Mouse (Mus musculus) hindbrain, embryonic 16.5 days (tissue): ENCODE measurements around the gene Iqschfp. TPM values are rescaled to one million over a fixed set of nuclear protein-coding genes. Genes with fewer than 3 reads are reported as not detected.

Experiments
- ATAC-seq: fragments of 200-750 bp; cut with Nextera tagmentation; 2 replicates; pipeline ENCODE4 v1.8.0; 2017; ENCODE audit warnings: moderate TSS enrichment, moderate library complexity
- H3K27ac ChIP-seq: fragments of 300-500 bp; sonication (generic); 2 replicates; pipeline ENCODE4 v1.5.1; 2014; ENCODE audit warnings: low read depth, mild to moderate bottlenecking, control low read depth, low read length, moderate library complexity
- H3K27me3 ChIP-seq: fragments of 300-500 bp; sonication (generic); replicated peaks from 2 replicates; pipeline ENCODE4 v1.6.1; 2014; ENCODE audit warnings: low read length; ENCODE audit not compliant: control insufficient read depth, insufficient read depth
- H3K36me3 ChIP-seq: fragments of 300-500 bp; sonication (generic); 2 replicates; pipeline ENCODE4 v1.6.1; 2014; ENCODE audit warnings: mild to moderate bottlenecking, low read length, moderate library complexity, mixed read lengths; ENCODE audit not compliant: control insufficient read depth, insufficient read depth
- H3K4me1 ChIP-seq: fragments of 300-500 bp; sonication (generic); 2 replicates; pipeline ENCODE4 v1.6.1; 2014; ENCODE audit warnings: low read depth, low read length; ENCODE audit not compliant: control insufficient read depth, insufficient read depth
- H3K4me2 ChIP-seq: fragments of 300-500 bp; sonication (generic); 2 replicates; pipeline ENCODE4 v1.6.1; 2014; ENCODE audit warnings: mild to moderate bottlenecking, low read length, control low read depth, moderate library complexity
- H3K4me3 ChIP-seq: fragments of 300-500 bp; sonication (generic); 2 replicates; pipeline ENCODE4 v1.5.1; 2014; ENCODE audit warnings: mild to moderate bottlenecking, low read length, control low read depth, moderate library complexity
- H3K9ac ChIP-seq: fragments of 300-500 bp; sonication (generic); 2 replicates; pipeline ENCODE4 v1.6.1; 2014; ENCODE audit warnings: low read depth, mild to moderate bottlenecking, control low read depth, low read length, moderate library complexity
- H3K9me3 ChIP-seq: fragments of 300-500 bp; sonication (generic); 2 replicates; pipeline ENCODE4 v1.6.1; 2014; ENCODE audit warnings: mild to moderate bottlenecking, low read length, moderate library complexity; ENCODE audit not compliant: control insufficient read depth
- WGBS: fragments of 180-500 bp; shearing (Covaris S2); extraction: QIAGEN DNeasy Blood & Tissue Kit; methylation state at CpG from one replicate; pipeline ENCODE4 v1.1.7; 2014; 5-methylcytosine and 5-hydroxymethylcytosine counted together
- polyA plus RNA-seq: library from polyadenylated mRNA; unstranded; fragments of >200 nt; fragmentation: Nextera tagmentation; extraction: Ambion mirVana; gene quantifications from 2 replicates; pipeline ENCODE4 v1.2.1, GENCODE M21; 2015

Gene Iqschfp
- polyA plus RNA-seq, 1 experiment from 2014 or later: 4.8 TPM

DNA sequence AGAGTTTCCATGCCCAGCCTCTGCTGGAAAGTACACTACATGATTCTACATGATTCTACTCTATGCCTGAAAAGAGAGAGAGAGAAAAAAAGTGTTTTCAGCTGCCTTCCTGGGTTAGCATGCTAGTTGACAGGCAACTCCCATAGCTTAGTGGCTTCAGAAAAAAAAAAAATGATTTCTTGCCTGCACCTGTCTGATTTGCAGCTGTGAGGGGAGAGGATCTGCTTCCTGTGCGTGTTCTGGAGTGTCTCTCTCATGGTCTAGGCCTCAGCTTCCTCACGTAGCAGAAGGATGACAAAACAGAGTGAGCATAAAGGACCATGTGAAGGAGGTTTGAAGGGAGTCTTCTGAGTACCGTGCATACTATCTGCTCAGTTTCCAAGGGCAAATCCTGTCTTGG, 39.9 kb downstream of the Iqschfp start:
- ATAC-seq: no peak
- H3K9me3 ChIP-seq: no peaks in the 10 kb centered on the region
- no peaks in the 10 kb centered on the region for H3K27me3 ChIP-seq
- H3K4me2 ChIP-seq: no peak overlapping the region
- no peak overlapping the region for H3K4me3 ChIP-seq
- WGBS: 80% methylated on average over 3 of the region's 3 CpGs
- H3K4me1 ChIP-seq: no peaks in the 10 kb centered on the region; the same call in 1 of the 2 replicates
- H3K27ac ChIP-seq: no peak overlapping the region
- H3K9ac ChIP-seq: no peak overlapping the region
- H3K36me3 ChIP-seq: no peaks in the 10 kb centered on the region

DNA sequence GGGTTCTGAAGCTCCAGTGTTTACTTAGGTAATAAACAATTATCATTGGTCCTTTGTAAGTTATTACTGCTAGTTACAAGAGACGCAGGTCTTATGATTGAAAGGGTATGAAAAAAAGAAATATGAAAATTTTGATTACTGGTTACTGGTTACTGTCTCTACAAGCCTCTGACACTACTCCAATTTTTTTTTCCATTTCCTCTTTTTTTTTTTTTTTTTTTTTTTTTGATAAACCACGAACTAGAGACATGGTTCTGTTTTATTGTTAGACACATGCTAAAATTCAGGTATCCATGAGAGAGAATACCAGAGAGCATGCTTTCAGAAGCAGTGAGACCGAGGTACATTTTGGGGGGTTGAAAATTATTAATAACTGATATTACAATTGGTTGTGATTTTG, 43.8 kb downstream of the Iqschfp start:
- no peaks in the 10 kb centered on the region for H3K9me3 ChIP-seq
- WGBS: 88% methylated on average over 3 of the region's 3 CpGs
- H3K36me3 ChIP-seq: no peaks in the 10 kb centered on the region
- H3K27me3 ChIP-seq: no peaks in the 10 kb centered on the region
- H3K9ac ChIP-seq: no peak overlapping the region
- H3K4me1 ChIP-seq: no peaks in the 10 kb centered on the region; the same call in 1 of the 2 replicates
- no peak overlapping the region for H3K27ac ChIP-seq
- no peak overlapping the region for H3K4me3 ChIP-seq
- no peak overlapping the region for H3K4me2 ChIP-seq
- no peak for ATAC-seq

DNA sequence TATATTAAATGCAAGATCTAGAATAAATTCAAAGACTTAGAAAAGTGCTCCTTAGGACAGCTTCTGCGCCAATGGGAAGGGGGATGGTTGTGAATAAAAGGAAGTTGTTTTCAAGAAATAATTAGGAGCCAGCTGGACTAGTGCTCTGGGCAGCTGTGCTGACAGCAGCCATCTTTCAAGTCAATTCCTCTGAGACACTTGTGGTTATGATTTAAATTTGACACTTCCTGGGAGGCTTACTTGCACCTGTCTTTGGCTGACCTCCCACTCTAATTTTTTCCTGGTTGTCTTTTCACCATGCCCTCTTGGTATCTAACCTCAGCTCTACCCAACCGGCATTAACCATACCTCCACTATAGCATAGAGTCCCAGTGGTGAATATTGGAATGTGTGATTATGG, 55.0 kb downstream of the Iqschfp start:
- 76% methylated on average over 2 of the region's 2 CpGs for WGBS
- Histone ChIP-seq H3K4me3 (no peak overlapping the region), H3K4me1 (no peaks in the 10 kb centered on the region), H3K36me3 (no peaks in the 10 kb centered on the region), H3K9ac (no peak overlapping the region), H3K27me3 (no peaks in the 10 kb centered on the region), H3K27ac (no peak overlapping the region), H3K9me3 (no peaks in the 10 kb centered on the region), H3K4me2 (no peak overlapping the region)
- ATAC-seq: no peak

DNA sequence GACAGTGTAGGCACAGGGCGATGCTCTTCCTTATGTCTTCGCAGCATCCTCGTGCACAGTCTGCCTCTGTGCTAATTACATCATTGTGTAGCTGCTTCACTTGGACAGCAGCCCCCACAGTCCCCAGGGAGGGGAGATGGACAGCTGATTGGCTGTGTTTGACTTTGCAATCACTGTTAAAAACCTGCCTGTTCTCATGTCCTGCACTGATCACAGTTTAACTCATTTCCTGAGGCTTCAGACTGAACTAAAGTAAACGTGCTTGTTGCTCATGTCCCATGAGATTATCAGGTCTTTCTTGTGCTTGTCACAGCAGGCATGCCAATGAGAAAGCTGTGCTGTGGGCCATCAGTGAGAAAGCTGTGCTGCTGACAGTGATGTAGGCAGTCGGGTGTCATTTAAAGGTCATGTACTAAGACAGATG, 60.5 kb downstream of the Iqschfp start:
- 25% methylated on average over 5 of the region's 5 CpGs for WGBS
- Histone ChIP-seq H3K9ac (no peak overlapping the region), H3K4me2 (no peak overlapping the region), H3K4me3 (no peak overlapping the region), H3K27ac (no peak overlapping the region), H3K27me3 (no peaks in the 10 kb centered on the region), H3K9me3 (no peaks in the 10 kb centered on the region), H3K36me3 (no peaks in the 10 kb centered on the region), H3K4me1 (peaks cover 5% of the 10 kb centered on the region)
- peak; percentile 81 for ATAC-seq

DNA sequence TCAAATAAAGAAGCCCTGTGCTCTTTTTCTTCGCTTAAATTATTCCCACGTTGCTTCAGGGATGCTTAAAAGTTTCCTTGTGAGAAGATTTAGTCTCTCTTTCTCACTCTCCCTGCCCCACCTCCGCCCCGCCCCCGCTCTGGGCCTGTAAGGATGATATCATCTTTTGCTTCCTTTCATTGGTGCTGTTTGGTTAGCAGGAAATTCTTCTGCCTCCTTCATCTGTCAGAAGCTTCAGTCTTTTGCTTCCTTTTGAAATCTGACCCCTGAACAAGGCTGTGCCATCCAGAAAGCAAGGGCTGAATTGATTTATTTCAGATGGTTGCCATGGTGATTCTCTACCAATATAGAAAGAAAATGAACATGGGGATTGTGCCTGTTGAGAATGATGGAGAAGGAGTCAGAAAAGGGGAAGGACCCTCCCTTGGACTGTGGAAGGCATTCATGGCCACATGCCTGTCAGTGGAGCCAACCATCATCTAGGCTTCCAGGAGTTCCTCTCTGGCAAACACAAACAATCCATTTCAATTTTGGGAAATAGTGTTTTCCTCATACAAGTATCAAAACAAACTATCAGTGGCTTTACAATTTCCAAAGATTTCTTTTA, 62.5 kb downstream of the Iqschfp start:
- WGBS: 26% methylated on average over 5 of the region's 5 CpGs
- no peaks in the 10 kb centered on the region for H3K36me3 ChIP-seq
- ATAC-seq: peak; percentile 68
- H3K4me1 ChIP-seq: peaks cover 8% of the 10 kb centered on the region
- no peaks in the 10 kb centered on the region for H3K9me3 ChIP-seq
- no peak overlapping the region for H3K4me2 ChIP-seq
- H3K4me3 ChIP-seq: no peak overlapping the region
- no peaks in the 10 kb centered on the region for H3K27me3 ChIP-seq
- no peak overlapping the region for H3K27ac ChIP-seq
- H3K9ac ChIP-seq: no peak overlapping the region

DNA sequence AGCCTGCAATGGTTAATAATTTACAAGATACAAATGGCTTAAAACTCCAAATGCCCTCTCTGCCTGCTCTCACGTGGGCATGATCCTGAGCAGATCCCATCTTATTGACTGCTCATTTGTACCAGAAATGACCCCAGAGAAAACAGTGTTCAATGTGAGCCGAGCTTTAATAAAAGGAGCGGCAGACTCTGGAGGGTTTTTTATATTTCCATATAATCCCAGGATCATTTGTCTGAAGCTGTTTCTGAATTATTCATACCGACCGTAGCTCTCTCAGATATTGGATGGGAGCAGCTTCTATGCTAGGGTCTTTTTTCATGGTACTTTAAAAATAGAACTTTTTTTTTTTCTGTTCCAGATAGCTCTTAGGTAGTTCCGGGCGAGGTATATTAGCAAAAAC, 67.6 kb downstream of the Iqschfp start:
- no peaks in the 10 kb centered on the region for H3K36me3 ChIP-seq
- H3K4me2 ChIP-seq: no peak overlapping the region

DNA sequence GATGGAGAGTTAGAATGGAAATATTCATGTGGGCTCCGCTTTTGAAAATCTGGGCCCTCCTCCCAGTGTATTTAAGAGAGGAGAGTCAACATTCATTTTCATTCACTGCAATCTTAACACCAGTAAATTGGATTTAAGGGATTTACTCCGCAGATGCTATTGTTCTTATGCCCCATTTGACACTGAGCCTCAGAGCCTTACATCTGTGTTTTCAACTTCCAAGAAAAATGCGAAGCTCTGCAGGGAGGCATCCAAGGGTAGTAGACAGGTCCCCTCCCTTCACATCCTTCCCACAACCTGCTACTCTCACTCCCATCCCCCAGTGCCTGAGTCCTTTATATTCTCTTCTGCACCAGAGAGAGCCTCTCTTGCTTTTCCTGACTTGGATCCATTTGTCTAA, 68.1 kb downstream of the Iqschfp start:
- peak; percentile 65 for ATAC-seq
- H3K9me3 ChIP-seq: no peaks in the 10 kb centered on the region
- no peak overlapping the region for H3K9ac ChIP-seq
- no peaks in the 10 kb centered on the region for H3K36me3 ChIP-seq
- peak overlapping the region; percentile 55 for H3K27ac ChIP-seq
- H3K4me3 ChIP-seq: no peak overlapping the region
- WGBS: 16% methylated on average over 3 of the region's 3 CpGs
- no peak overlapping the region for H3K4me2 ChIP-seq
- no peaks in the 10 kb centered on the region for H3K27me3 ChIP-seq
- peaks cover 6% of the 10 kb centered on the region; the same call in 1 of the 2 replicates for H3K4me1 ChIP-seq

More for the DNA sequence above, 67.6 kb downstream of the Iqschfp start:
- peaks cover 7% of the 10 kb centered on the region for H3K4me1 ChIP-seq
- ATAC-seq: peak; percentile 70; the same call in 1 of the 2 replicates
- 31% methylated on average over 7 of the region's 7 CpGs for WGBS
- peak overlapping the region; percentile 55; the same call in 1 of the 2 replicates for H3K27ac ChIP-seq
- H3K27me3 ChIP-seq: no peaks in the 10 kb centered on the region
- no peak overlapping the region for H3K4me3 ChIP-seq
- H3K9me3 ChIP-seq: no peaks in the 10 kb centered on the region
- no peak overlapping the region for H3K9ac ChIP-seq

DNA sequence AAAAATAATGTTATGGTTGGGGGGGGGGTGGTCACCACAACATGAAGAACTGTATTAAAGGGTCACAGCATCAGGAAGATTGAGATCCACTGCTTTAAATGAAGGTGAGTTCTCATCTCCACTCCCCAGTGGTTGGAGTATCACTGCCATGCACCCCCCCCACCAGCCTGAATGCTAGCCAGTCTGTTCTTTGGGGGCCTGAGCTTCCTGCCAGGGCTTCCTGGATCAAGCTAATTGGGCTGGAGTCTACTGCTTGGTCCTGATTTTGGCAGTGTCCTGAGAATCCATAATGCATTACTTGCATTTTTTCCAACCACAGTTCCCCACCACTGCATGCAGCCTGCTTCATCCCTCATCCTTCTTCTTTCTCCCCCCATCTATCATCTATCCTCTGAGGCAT, 68.7 kb downstream of the Iqschfp start:
- no peak overlapping the region for H3K27ac ChIP-seq
- H3K27me3 ChIP-seq: no peaks in the 10 kb centered on the region
- ATAC-seq: no peak

DNA sequence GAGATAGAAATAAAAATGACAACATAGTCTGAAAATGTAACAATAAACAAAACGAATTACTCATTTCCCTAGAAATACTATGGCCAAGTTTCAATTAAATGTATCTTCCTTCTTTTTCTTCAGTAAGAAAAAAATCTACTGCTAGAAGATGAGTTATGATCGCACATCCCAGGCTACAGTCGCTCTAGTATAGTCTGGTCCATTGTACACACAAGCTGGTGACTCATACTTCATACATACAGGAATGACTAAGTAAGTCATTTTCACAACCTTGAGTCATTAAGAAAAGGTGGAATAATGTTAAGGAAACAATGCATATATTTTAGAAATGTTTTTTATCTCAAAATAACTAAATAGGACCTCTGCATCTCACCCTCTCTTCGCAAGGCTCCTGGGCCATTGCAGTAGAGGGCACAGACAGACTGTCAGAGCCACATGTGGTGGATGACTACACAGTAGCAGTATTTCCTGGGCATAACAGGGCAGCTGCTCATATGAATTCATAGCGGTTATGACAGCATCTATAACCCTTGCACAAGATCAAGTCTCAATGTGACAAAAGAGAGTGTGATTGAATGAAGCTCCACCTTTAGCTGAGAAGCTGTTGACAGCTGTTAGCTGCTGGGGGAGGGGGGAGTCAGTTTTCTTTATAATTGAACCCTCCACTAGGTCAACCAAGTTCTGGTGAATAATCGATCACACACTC, 70.1 kb downstream of the Iqschfp start:
- Histone ChIP-seq H3K9ac (no peak overlapping the region), H3K4me2 (no peak overlapping the region), H3K27ac (no peak overlapping the region), H3K27me3 (no peaks in the 10 kb centered on the region), H3K9me3 (no peaks in the 10 kb centered on the region), H3K4me1 (peaks cover 6% of the 10 kb centered on the region; the same call in 1 of the 2 replicates), H3K36me3 (no peaks in the 10 kb centered on the region), H3K4me3 (no peak overlapping the region)
- ATAC-seq: no peak
- 91% methylated on average over 6 of the region's 6 CpGs for WGBS

More for the DNA sequence above, 68.7 kb downstream of the Iqschfp start:
- H3K9ac ChIP-seq: no peak overlapping the region
- no peaks in the 10 kb centered on the region for H3K9me3 ChIP-seq
- H3K4me2 ChIP-seq: no peak overlapping the region
- H3K4me3 ChIP-seq: no peak overlapping the region
- H3K4me1 ChIP-seq: peaks cover 6% of the 10 kb centered on the region; the same call in 1 of the 2 replicates
- no peaks in the 10 kb centered on the region for H3K36me3 ChIP-seq
